Mouse (Mus musculus) left cerebral cortex, adult 18-20 months (tissue): ENCODE data around the gene Plekho2. TPM values are rescaled to one million over a fixed set of nuclear protein-coding genes. Genes with fewer than 3 reads are reported as not detected.

Source experiments
- DNase-seq, 2 experiments: peaks; one replicate each; pipeline ENCODE4 v3.0.0; 2021 to 2022; ENCODE audit warnings: low spot score in 2 of 2, mixed read lengths in 1 of 2
- total RNA-seq, 2 experiments: library from RNA; stranded (reverse); gene quantifications; 2 replicates each; pipeline ENCODE4 v1.2.3; 2021

Plekho2 gene
- total RNA-seq, 2 experiments from 2014 or later = 11.6 to 18.2 TPM

- DNase-seq = no peak
These were observed 45.7 kb downstream of the Plekho2 start for GRCm38 (mm10) chr9:65534111-65534510.

- no peak for DNase-seq
These were observed 46.9 kb downstream of the Plekho2 start for GRCm38 (mm10) chr9:65532986-65533385.

GRCm38 (mm10) chr9:65531283-65531682, 48.6 kb downstream of the Plekho2 start:
- no peak for DNase-seq

GRCm38 (mm10) chr9:65529659-65530058, 50.2 kb downstream of the Plekho2 start:
- no peak for DNase-seq

- no peak for DNase-seq
These were observed 51.3 kb downstream of the Plekho2 start for GRCm38 (mm10) chr9:65528417-65529038.

- DNase-seq = no peak
These were observed 54.2 kb downstream of the Plekho2 start for GRCm38 (mm10) chr9:65525445-65526195.

GRCm38 (mm10) chr9:65523611-65524364, 56.1 kb downstream of the Plekho2 start:
- DNase-seq = peak; percentile 74 to 80

- DNase-seq = peak in 1 of 2 experiments; percentile 30
These were observed 59.3 kb downstream of the Plekho2 start for GRCm38 (mm10) chr9:65520505-65520876.

- peak; percentile 52 to 62 for DNase-seq
These were observed 59.9 kb downstream of the Plekho2 start, which contains the start of gene Ankdd1a for GRCm38 (mm10) chr9:65519807-65520504. Gene Ankdd1a, minus strand, starts transcription at chr9:65520193.

- no peak for DNase-seq
These were observed 65.0 kb downstream of the Plekho2 start for GRCm38 (mm10) chr9:65514851-65515261.

GRCm38 (mm10) chr9:65514431-65514830, 65.4 kb downstream of the Plekho2 start:
- no peak for DNase-seq

GRCm38 (mm10) chr9:65512520-65512919, 67.3 kb downstream of the Plekho2 start:
- DNase-seq = no peak

- no peak for DNase-seq
These were observed 71.4 kb downstream of the Plekho2 start for GRCm38 (mm10) chr9:65508449-65508848.

GRCm38 (mm10) chr9:65502721-65503505, 76.9 kb downstream of the Plekho2 start:
- no peak for DNase-seq

Other genes with a start within 250 kb of the Plekho2 start
- 10 to 100 TPM; 27.1 to 30.6 TPM for gene Pdcd7, start 233.9 kb downstream of the Plekho2 start, total RNA-seq
- gene Ubap1l, start 219.0 kb downstream of the Plekho2 start, total RNA-seq = 1 to 10 TPM; 4.0 to 5.2 TPM
- gene Kbtbd13, start 188.4 kb downstream of the Plekho2 start, total RNA-seq = under 1 TPM in 1 of 2 experiments, not detected in 1; 0.16 TPM
- gene Rasl12, start 181.5 kb downstream of the Plekho2 start, total RNA-seq = 1 to 10 TPM; 2.4 to 2.7 TPM
- gene Slc51b, start 157.1 kb downstream of the Plekho2 start, total RNA-seq = not detected
- 10 to 100 TPM; 15.4 to 16.5 TPM for gene Mtfmt, start 144.3 kb downstream of the Plekho2 start, total RNA-seq
- gene Spg21, start 119.1 kb downstream of the Plekho2 start, total RNA-seq = 10 to 100 TPM; 27.6 to 34.9 TPM
- gene Ankdd1a, start 59.8 kb downstream of the Plekho2 start, total RNA-seq = 1 to 10 TPM; 2.3 to 3.7 TPM
- under 1 TPM; 0.45 to 0.46 TPM for gene Pif1, start 7.1 kb upstream of the Plekho2 start, total RNA-seq
- 1 to 10 TPM; 3.0 to 3.6 TPM for gene Rbpms2, start 49.6 kb upstream of the Plekho2 start, total RNA-seq
- 100 to 1,000 TPM; 241 to 243 TPM for gene Oaz2, start 88.0 kb upstream of the Plekho2 start, total RNA-seq
- 10 to 100 TPM; 50.7 to 53.7 TPM for gene Zfp609, start 247.5 kb upstream of the Plekho2 start, total RNA-seq